Mouse (Mus musculus): ENCODE measurements around the gene Gm11756. TPM values are rescaled to one million over a fixed set of nuclear protein-coding genes. Genes with fewer than 3 reads are reported as not detected.

Gm11756 gene
- total RNA-seq (2023): not detected

DNA sequence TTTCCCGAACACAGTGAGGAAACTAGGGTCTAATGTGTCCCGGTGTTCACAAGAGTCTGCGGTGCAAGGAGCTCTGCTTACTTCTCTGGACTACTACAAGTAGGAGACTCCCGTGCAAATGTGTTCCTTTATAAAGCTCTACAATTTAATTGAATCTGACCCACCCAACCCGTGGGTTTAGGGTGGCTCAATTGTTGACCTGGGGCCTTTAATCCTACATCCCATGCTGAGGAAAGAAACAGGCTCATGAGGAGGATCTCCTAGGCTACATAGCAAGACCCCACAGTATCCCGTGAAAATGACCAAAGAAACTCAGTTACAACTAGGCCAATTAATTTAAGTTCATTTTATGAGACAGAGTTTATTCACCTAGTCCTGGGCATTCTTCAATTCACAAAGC, at the start of gene Gm11756:
TSS of gene Gm11756 (minus strand) at position 101 of the 400 bp plus-strand sequence.

DNA sequence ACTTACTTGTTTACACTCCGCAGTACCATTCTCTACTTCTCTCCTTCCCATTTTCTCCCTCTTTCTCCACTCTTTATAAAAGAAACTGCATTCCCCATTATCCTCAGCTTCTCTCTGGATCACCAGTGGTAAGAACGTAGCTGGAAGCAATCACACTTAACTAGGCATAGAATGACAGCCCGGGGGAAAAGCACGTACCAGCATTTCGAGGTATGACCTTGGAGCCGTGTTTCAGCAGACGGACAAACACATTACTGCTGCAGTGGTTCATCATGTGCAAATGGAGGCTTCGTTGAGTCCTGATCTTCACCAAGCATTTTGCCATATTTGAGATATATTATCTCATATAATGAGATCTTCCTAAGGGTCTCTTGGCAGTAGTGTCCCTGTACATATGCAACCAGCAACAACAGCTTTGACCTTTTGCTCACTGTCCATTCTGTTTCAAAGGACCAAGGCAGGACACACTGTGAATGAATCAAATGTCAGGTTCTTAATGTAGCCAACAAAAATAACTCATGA, 29.9 kb upstream of the Gm11756 start, which contains the start of gene 2310002L09Rik:
TSS of gene 2310002L09Rik (minus strand) at position 472 of the 522 bp plus-strand sequence.

DNA sequence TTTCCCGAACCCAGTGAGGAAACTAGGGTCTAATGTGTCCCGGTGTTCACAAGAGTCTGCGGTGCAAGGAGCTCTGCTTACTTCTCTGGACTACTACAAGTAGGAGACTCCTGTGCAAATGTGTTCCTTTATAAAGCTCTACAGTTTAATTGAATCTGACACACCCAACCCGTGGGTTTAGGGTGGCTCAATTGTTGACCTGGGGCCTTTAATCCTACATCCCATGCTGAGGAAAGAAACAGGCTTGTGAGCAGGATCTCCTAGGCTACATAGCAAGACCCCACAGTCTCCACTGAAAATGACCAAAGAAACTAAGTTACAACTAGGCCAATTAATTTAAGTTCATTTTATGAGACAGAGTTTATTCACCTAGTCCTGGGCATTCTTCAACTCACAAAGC, 14.7 kb downstream of the Gm11756 start, which contains the start of gene Gm13871:
TSS of gene Gm13871 (minus strand) at position 101 of the 400 bp plus-strand sequence.

DNA sequence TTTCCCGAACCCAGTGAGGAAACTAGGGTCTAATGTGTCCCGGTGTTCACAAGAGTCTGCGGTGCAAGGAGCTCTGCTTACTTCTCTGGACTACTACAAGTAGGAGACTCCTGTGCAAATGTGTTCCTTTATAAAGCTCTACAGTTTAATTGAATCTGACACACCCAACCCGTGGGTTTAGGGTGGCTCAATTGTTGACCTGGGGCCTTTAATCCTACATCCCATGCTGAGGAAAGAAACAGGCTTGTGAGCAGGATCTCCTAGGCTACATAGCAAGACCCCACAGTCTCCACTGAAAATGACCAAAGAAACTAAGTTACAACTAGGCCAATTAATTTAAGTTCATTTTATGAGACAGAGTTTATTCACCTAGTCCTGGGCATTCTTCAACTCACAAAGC, 29.5 kb downstream of the Gm11756 start, which contains the start of gene Gm11757:
TSS of gene Gm11757 (minus strand) at position 101 of the 400 bp plus-strand sequence.

DNA sequence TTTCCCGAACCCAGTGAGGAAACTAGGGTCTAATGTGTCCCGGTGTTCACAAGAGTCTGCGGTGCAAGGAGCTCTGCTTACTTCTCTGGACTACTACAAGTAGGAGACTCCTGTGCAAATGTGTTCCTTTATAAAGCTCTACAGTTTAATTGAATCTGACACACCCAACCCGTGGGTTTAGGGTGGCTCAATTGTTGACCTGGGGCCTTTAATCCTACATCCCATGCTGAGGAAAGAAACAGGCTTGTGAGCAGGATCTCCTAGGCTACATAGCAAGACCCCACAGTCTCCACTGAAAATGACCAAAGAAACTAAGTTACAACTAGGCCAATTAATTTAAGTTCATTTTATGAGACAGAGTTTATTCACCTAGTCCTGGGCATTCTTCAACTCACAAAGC, 44.4 kb downstream of the Gm11756 start, which contains the start of gene Gm11758:
TSS of gene Gm11758 (minus strand) at position 101 of the 400 bp plus-strand sequence.

Other genes starting within 250 kb of the Gm11756 start
- gene Gm428, start 237.2 kb downstream of the Gm11756 start, total RNA-seq (2023): not detected
- not detected for gene Rasef, start 129.8 kb downstream of the Gm11756 start, total RNA-seq (2023)
- gene Gm11758, start 44.5 kb downstream of the Gm11756 start, total RNA-seq (2023): not detected
- not detected for gene Gm11757, start 29.6 kb downstream of the Gm11756 start, total RNA-seq (2023)
- gene Gm13871, start 14.8 kb downstream of the Gm11756 start, total RNA-seq (2023): not detected
- gene 2310002L09Rik, start 30.1 kb upstream of the Gm11756 start, total RNA-seq (2023): not detected
- gene Frmd3, start 92.7 kb upstream of the Gm11756 start, total RNA-seq (2023): not detected